Mouse (Mus musculus) limb, embryonic 14.5 days (tissue): ENCODE measurements around the gene Pacrg. TPM values are rescaled to one million over a fixed set of nuclear protein-coding genes. Genes with fewer than 3 reads are reported as not detected.
A peak's percentile ranks its signal among the peaks of the same experiment; 100 is the strongest.

Source experiments
- ATAC-seq: fragments of 200-750 bp; cut with Nextera tagmentation; 2 replicates; pipeline ENCODE4 v1.8.0; 2017; ENCODE audit warnings: low read depth, moderate number of reproducible peaks, moderate TSS enrichment; ENCODE audit not compliant: low FRiP score
- DNase-seq: peaks from one replicate; pipeline ENCODE4 v3.0.0-alpha.2; 2015; ENCODE audit warnings: low spot score
- H3K27ac ChIP-seq: fragments of 300-500 bp; sonication (generic); replicated peaks from 2 replicates; pipeline ENCODE4 v1.5.1; 2014; ENCODE audit warnings: low read depth, mild to moderate bottlenecking, low read length, moderate library complexity, mixed read lengths
- H3K27me3 ChIP-seq: fragments of 300-500 bp; sonication (generic); 2 replicates; pipeline ENCODE4 v1.6.1; 2014; ENCODE audit warnings: low read length, mixed read lengths; ENCODE audit not compliant: control insufficient read depth, insufficient read depth
- H3K36me3 ChIP-seq: fragments of 300-500 bp; sonication (generic); 2 replicates; pipeline ENCODE4 v1.6.1; 2014; ENCODE audit warnings: mild to moderate bottlenecking, low read length, moderate library complexity, mixed read lengths; ENCODE audit not compliant: control insufficient read depth, insufficient read depth
- H3K4me1 ChIP-seq: fragments of 300-500 bp; sonication (generic); 2 replicates; pipeline ENCODE4 v1.6.1; 2014; ENCODE audit warnings: antibody characterized with exemption, low read length, mixed read lengths; ENCODE audit not compliant: control insufficient read depth, insufficient read depth
- H3K4me2 ChIP-seq: fragments of 300-500 bp; sonication (generic); replicated peaks from 2 replicates; pipeline ENCODE4 v1.6.1; 2014; ENCODE audit warnings: low read depth, mild to moderate bottlenecking, low read length, moderate library complexity; ENCODE audit not compliant: severe bottlenecking
- H3K4me3 ChIP-seq: fragments of 300-500 bp; sonication (generic); replicated peaks from 2 replicates; pipeline ENCODE4 v1.5.1; 2014; ENCODE audit warnings: low read length
- H3K9ac ChIP-seq: fragments of 300-500 bp; sonication (generic); 2 replicates; pipeline ENCODE4 v1.6.1; 2014; ENCODE audit warnings: mild to moderate bottlenecking, low read depth, low read length, moderate library complexity; ENCODE audit not compliant: severe bottlenecking
- H3K9me3 ChIP-seq: fragments of 300-500 bp; sonication (generic); 2 replicates; pipeline ENCODE4 v1.6.1; 2016; ENCODE audit warnings: low read length; ENCODE audit not compliant: control insufficient read depth
- POLR2A ChIP-seq: fragments of 200-500 bp; IDR thresholded peaks from 2 replicates; pipeline ENCODE4 v1.8.0; 2012; ENCODE audit warnings: inconsistent platforms, mild to moderate bottlenecking, moderate library complexity, borderline replicate concordance; ENCODE audit not compliant: insufficient read depth, insufficient read length; ENCODE audit errors: extremely low read depth
- WGBS: fragments of 180-500 bp; shearing (Covaris S2); extraction: QIAGEN DNeasy Blood & Tissue Kit; methylation state at CpG from one replicate; pipeline ENCODE4 v1.1.7; 2014; 5-methylcytosine and 5-hydroxymethylcytosine counted together
- polyA plus RNA-seq, 2 experiments: library from polyadenylated mRNA; depleted of rRNA in 1 of 2; stranded (reverse) in 1 of 2; unstranded in 1 of 2; fragments of >200 nt; fragmentation: Nextera tagmentation in 1 of 2; extraction: Ambion mirVana in 1 of 2; gene quantifications; 2 replicates each; pipeline versions ENCODE4 v1.2.1 to v1.2.3; 2012 to 2014

Gene Pacrg
- polyA plus RNA-seq, 2 experiments = 0.99 to 1.3 TPM

GRCm38 (mm10) chr17:10769873-10770272, 70.2 kb downstream of the Pacrg start:
- no peak overlapping the region for H3K4me3 ChIP-seq
- no peak overlapping the region for H3K9ac ChIP-seq
- no peaks in the 10 kb centered on the region for H3K4me1 ChIP-seq
- no peak overlapping the region for H3K4me2 ChIP-seq
- no peaks in the 10 kb centered on the region for H3K9me3 ChIP-seq
- no peak overlapping the region for H3K27ac ChIP-seq
- DNase-seq (no peak), ATAC-seq (no peak)
- WGBS = 17% methylated on average over 6 of the region's 6 CpGs
- H3K27me3 ChIP-seq = no peaks in the 10 kb centered on the region
- H3K36me3 ChIP-seq = no peaks in the 10 kb centered on the region
- TF ChIP-seq POLR2A = no peak

GRCm38 (mm10) chr17:10766735-10767406, 73.2 kb downstream of the Pacrg start:
- no peak for ATAC-seq
- Histone ChIP-seq H3K36me3 (no peaks in the 10 kb centered on the region), H3K27ac (no peak overlapping the region), H3K4me3 (no peak overlapping the region), H3K4me1 (no peaks in the 10 kb centered on the region), H3K27me3 (no peaks in the 10 kb centered on the region), H3K4me2 (no peak overlapping the region), H3K9me3 (no peaks in the 10 kb centered on the region), H3K9ac (no peak overlapping the region)
- WGBS = 75% methylated on average over 10 of the region's 10 CpGs
- no peak for DNase-seq
- no peak for TF ChIP-seq POLR2A

- WGBS = 73% methylated on average over 1 of the region's 1 CpGs
- Histone ChIP-seq H3K4me1 (no peaks in the 10 kb centered on the region), H3K27ac (no peak overlapping the region), H3K27me3 (no peaks in the 10 kb centered on the region), H3K9me3 (no peaks in the 10 kb centered on the region), H3K36me3 (no peaks in the 10 kb centered on the region), H3K4me3 (no peak overlapping the region), H3K9ac (no peak overlapping the region), H3K4me2 (no peak overlapping the region)
- ATAC-seq = no peak
- DNase-seq = no peak
- no peak for TF ChIP-seq POLR2A
Measured at GRCm38 (mm10) chr17:10764343-10764742, 75.8 kb downstream of the Pacrg start.

- no peak for ATAC-seq
- DNase-seq = no peak
- Histone ChIP-seq H3K36me3 (no peaks in the 10 kb centered on the region), H3K4me3 (no peak overlapping the region), H3K9me3 (no peaks in the 10 kb centered on the region), H3K27ac (no peak overlapping the region), H3K27me3 (no peaks in the 10 kb centered on the region), H3K4me1 (no peaks in the 10 kb centered on the region), H3K9ac (no peak overlapping the region), H3K4me2 (no peak overlapping the region)
- no peak for TF ChIP-seq POLR2A
- 95% methylated on average over 5 of the region's 5 CpGs for whole genome bisulfite sequencing
Measured at GRCm38 (mm10) chr17:10757455-10757854, 82.7 kb downstream of the Pacrg start.

- H3K27me3 ChIP-seq = no peaks in the 10 kb centered on the region
- WGBS = 29% methylated on average over 4 of the region's 4 CpGs
- ATAC-seq = peak; percentile 75
- H3K9ac ChIP-seq = no peak overlapping the region
- DNase-seq = peak; percentile 88
- H3K36me3 ChIP-seq = no peaks in the 10 kb centered on the region
- no peak overlapping the region for H3K27ac ChIP-seq
- H3K9me3 ChIP-seq = no peaks in the 10 kb centered on the region
- H3K4me3 ChIP-seq = no peak overlapping the region
- H3K4me2 ChIP-seq = no peak overlapping the region
- TF ChIP-seq POLR2A = no peak
- H3K4me1 ChIP-seq = peaks cover 10% of the 10 kb centered on the region
Measured at GRCm38 (mm10) chr17:10744709-10745461, 95.2 kb downstream of the Pacrg start.
